Mouse (Mus musculus): ENCODE results near the gene Eif4a1.

- TF ChIP-seq MAFK (IDR thresholded peaks at IDR 0.05; ENCODE audit: insufficient read depth, low read depth, low read length) (no peak), CHD2 (IDR thresholded peaks at IDR 0.05; ENCODE audit: low read depth, low read length) (no peak), ZNF384 (IDR thresholded peaks at IDR 0.05; ENCODE audit: low read depth, low read length) (no peak), HCFC1 (IDR thresholded peaks at IDR 0.05; ENCODE audit: borderline replicate concordance, insufficient read depth, low read length) (no peak)
Observed at GRCm38 (mm10) chr11:69656617-69657461, 15.4 kb downstream of the Eif4a1 start.

Measured in ES-E14 (cell line).